Mouse (Mus musculus) c-Kit-positive CD71-negative TER-119-negative erythroid progenitor cells, embryonic 14.5 days (primary cell): ENCODE data around the gene Tec.
"Not testable (repeated sequence)": the region's sequence is repeated elsewhere in the genome, so short reads cannot be mapped to it uniquely, and the experiment has no call there.

Experiments used
- DNase-seq: peaks from one replicate; pipeline ENCODE4 v3.0.0-alpha.2; 2013; ENCODE audit warnings: low read depth

Gene Tec

GRCm38 (mm10) chr5:72820036-72820640 is 48.1 kb downstream of the Tec start:
- no peak for DNase-seq

- DNase-seq, result no peak
Measured at GRCm38 (mm10) chr5:72818513-72819180, 49.6 kb downstream of the Tec start.

- no peak for DNase-seq
Measured at GRCm38 (mm10) chr5:72817523-72818091, 50.7 kb downstream of the Tec start.

GRCm38 (mm10) chr5:72816960-72817359 is 51.3 kb downstream of the Tec start:
- DNase-seq, result not testable (repeated sequence)

DNA sequence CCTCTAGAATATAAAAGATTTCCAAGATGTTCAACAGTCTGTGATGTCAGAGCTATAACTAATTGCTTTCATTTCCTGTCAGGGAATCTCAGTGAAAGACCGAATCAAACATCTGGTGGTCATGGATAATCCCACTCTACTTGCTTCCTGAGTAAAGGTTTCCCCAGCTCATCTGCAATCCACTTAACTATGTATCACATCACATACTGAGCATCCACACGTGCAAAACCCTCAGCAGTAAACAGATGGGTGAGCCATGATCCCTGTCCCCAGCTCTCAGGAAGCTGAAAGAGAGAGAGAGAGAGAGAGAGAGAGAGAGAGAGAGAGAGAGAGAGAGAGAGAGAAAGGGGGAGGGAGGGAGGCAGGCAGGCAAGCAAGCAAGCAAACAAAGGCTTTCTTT is 51.8 kb downstream of the Tec start:
- DNase-seq, result no peak

DNA sequence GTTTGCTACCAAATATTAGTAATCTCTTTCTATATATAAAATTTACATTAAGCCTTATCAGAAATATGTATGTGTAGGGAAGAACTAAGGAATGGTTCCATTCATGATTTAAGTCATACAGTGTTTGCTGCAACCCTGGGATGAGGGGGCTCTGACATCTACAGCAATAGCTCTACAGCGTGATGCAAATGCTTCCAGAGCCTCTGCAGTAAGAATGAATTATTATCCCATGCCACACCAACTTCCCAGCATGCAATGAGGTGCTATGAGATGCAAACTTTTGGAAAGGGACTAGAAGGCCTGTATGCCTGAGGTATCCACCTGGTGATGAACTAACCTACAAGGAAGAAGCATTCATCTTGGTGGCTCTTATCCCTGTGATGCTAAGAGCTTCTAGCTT is 52.2 kb downstream of the Tec start:
- DNase-seq, result no peak

DNA sequence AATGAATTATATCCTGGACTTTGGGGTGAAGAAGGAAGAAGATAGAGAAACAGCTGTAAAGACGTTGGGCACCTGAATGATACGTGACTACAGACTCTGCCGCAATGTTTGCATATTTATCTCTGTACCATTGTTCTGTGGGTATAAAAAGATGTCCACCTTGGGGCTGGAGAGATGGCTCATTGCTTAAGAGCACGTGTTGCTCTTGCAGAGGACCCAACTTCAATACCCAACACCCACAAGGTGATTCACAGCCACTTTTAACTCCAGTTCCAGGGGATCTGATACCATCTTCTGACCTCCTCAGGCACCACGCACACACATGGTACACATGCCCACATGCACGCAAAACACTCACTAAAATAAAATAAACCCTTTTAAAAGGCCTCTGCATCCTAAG is 52.9 kb downstream of the Tec start:
- no peak for DNase-seq

GRCm38 (mm10) chr5:72814072-72814471 is 54.2 kb downstream of the Tec start:
- no peak for DNase-seq

DNA sequence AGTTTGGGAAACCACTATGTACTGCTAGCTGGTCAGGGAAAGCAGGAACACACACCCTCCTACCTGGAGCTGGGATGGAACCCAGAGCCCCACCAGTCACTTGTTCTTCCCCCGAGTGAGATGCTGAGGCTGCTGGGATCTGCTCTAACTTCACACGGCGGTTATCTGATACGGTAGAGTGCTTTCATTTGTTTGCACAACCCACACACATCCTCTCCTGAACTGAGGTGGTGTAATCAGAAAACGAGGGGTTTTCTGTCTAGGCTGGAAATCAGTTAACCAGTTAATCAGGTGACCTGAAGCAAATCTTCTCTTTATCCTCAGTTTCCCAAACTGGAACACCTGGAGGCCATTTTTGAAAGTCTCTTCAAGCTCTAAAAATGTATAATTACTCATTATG is 55.4 kb downstream of the Tec start:
- DNase-seq, result no peak

GRCm38 (mm10) chr5:72812328-72812727 is 56.0 kb downstream of the Tec start:
- no peak for DNase-seq

GRCm38 (mm10) chr5:72811397-72811796 is 56.9 kb downstream of the Tec start:
- no peak for DNase-seq

DNA sequence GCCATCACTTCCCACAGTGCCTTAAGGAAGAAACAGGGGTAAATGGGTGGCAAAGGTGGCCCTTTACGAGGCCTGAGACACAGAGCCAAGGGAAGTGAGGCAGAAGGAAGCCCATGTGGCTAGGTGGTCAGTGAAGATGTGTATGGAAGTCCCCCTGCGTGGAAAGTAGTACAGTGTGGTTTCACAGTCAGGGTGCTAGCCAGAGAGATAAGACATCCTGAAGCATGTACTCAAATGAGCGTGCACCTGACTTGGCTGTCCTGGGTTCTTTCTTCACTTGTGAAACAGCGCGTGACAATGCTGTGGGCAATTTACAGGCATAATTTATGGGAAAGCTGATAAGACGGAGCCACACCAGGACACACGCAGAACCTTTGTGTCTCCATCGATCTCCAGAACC is 57.3 kb downstream of the Tec start:
- DNase-seq, result no peak

DNA sequence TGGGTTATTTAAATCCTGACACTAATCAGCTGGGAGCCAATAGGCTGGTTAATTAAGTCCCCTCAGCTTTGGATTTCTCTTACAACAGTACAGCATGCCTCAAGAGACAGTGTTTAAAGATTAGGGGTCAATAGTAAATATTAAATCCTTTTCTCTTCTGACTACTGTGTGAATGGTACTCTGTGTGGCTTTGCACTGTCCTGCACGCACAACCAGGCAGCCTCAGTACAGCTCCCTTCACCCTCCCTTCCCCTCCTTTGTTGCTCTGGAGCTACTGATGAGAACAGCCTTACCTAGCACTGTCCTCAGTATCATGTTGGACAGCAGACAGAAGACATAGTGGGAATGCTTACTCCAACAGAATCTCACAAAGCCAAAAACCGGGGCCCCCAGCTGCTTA is 58.8 kb downstream of the Tec start:
- DNase-seq, result no peak

GRCm38 (mm10) chr5:72808456-72809111 is 59.7 kb downstream of the Tec start:
- DNase-seq, result no peak

- DNase-seq, result no peak
Measured at GRCm38 (mm10) chr5:72802851-72803250, 65.4 kb downstream of the Tec start.

GRCm38 (mm10) chr5:72798563-72798962 is 69.7 kb downstream of the Tec start:
- DNase-seq, result no peak

GRCm38 (mm10) chr5:72796186-72796613 is 72.1 kb downstream of the Tec start:
- DNase-seq, result no peak

DNA sequence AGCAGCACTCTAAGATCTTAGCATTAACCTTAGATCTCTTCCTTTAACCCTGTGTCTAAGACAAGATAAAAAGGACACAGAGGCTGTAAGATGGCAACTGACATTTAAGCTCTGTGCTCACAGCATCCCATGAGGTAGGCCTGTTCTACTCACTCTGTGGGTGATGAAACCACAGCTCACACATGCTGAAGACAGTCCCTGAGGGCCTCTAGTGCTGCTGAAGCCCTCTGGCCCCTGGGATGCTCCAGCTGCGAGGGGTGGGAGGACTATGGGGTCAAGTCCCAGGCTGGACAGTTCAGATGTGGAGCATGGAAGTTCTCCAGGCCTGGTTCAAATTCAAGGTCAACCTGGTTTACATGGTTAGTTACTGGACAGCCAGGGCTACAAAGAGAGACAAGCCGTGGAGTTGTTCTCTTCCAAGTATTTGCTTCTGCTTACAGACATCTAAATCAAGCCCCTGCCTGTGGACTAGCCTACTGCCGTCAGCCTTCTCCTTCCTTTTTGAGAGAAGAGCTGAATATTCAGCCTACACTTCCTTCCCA is 74.9 kb downstream of the Tec start:
- no peak for DNase-seq

DNA sequence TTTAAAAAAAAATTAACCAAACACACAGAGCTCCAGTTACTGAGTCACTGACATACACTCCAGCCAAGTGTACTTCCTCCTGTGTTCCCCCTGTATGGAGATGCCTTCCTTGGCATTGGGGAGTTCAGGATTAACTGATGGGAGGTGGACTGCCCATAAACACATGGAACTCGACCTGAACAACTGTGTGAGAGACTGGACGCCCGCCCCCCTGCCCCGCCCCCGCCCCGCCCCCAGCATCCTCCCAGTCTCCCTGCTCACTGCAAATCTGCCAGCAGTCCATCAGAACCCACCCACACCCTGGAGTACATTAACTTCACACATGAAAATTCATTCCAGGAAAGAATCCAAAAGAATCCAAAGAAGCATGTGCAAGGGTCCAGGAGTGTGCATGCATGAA is 76.5 kb downstream of the Tec start:
- DNase-seq, result no peak

- DNase-seq, result no peak
Measured at GRCm38 (mm10) chr5:72791386-72791785, 76.9 kb downstream of the Tec start.

DNA sequence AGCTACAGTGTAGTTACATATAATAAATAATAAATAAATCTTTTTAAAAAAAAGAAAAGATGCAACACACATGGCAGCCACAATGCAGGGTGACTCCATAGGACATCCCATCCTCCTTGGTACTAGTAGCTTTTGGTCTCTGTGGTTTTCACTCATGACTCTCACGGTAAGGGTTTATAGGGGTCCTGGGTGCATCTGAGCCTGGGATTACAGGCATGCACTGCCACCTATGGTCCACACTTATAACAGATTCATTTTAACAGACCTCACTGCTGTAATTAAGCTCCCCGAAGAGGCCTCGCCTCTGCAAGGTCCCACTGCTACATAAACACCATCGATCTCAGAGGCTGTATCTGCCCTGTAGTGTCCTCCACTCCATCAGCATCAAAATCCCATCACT is 82.8 kb downstream of the Tec start:
- DNase-seq, result no peak

GRCm38 (mm10) chr5:72784719-72785118 is 83.6 kb downstream of the Tec start:
- no peak for DNase-seq

- no peak for DNase-seq
Measured at GRCm38 (mm10) chr5:72783957-72784356, 84.3 kb downstream of the Tec start.
